Mouse (Mus musculus) bone marrow, adult 2 months (tissue): ENCODE measurements at regions not wholly inside any gene's neighbourhood (a gene's known extent, or its start where the extent isn't known, plus 50 kb on each side); places are given as distances from the start of the nearest gene placed in this dataset.

Experiments
- CTCF ChIP-seq: fragments of 200-500 bp; IDR thresholded peaks from 2 replicates; pipeline ENCODE4 v1.5.1; 2011; ENCODE audit warnings: low read length, control low read depth; ENCODE audit not compliant: control insufficient read depth, insufficient read depth
- POLR2A ChIP-seq: fragments of 200-500 bp; IDR thresholded peaks from 2 replicates; pipeline ENCODE4 v1.6.1; 2011; ENCODE audit warnings: low read depth, mild to moderate bottlenecking, control low read depth, low read length, borderline replicate concordance; ENCODE audit not compliant: control insufficient read depth

DNA sequence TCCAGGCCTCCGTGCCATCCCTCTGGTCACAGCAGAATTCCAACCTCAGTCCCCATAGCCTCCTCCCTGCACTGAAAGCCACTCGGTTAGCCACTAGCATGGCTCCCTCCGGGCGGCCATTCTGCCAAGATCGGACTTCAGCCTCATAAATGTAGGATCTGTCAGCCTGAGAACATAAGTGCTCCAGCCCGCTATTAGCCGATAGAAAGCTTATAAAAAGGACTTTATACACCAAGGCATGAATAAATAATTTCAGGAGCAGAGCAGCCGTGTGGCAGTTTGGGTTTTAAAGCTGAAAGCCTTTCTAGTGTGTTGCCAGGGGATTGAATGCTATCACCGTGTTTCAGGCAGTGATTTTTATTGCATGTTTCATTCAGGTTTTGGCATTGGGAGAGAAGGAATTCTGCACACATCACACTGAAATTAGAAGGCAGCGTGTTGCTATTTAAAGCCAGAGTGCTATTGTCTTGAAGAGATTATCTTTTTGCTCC is 185.2 kb downstream of the Dact1 start:
- TF ChIP-seq CTCF (no peak), POLR2A (no peak)
